Mouse (Mus musculus): ENCODE data around the gene Ghrl.

DNA sequence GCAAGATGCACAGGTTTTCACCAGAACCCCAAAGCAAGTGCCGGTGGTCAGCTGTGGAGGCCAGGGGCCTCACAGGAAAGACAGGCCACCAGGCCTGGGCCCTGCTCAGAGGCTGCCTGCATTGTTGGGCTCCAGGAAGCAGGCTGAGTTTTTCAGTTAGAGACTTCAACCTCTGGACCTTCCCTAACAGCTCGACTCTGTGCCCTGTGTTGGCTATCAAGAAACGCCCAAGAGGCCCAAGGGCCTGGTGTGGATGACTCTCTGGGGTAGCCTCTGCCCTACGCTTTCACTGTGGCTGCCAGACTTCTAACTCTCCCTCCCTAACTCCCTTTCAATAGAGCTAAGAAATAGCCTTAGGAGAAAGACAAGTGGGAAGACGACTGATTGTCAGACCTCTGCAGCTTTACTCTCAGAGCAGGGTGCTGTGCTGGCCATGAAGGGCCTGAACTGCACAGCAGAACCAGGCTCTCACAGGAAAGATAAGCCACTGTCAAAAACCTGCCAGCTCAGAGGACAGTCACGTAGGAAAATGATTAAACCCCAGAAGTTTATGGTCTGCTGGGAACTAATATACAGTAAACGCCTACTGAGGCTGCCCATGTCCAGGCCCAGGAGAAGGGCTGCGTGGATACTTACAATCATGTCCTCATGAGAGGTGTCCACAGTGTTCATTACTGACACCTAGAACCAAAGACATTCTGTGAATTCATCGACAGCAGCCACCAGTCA is 17.8 kb upstream of the Ghrl start:
- TF ChIP-seq POLR2A (IDR thresholded peaks at IDR 0.05; ENCODE audit: borderline replicate concordance, low read depth, low read length) (no peak), CTCF (IDR thresholded peaks at IDR 0.05; ENCODE audit: low read depth, low read length) (no peak)

Measured in bone marrow macrophage, adult 2 months (primary cell).